Mouse (Mus musculus) forebrain, embryonic 16.5 days (tissue): ENCODE results near the gene Mindy3. TPM values are rescaled to one million over a fixed set of nuclear protein-coding genes. Genes with fewer than 3 reads are reported as not detected.

Experiments used
- ATAC-seq: fragments of 200-750 bp; cut with Nextera tagmentation; 2 replicates; pipeline ENCODE4 v1.8.0; 2017; ENCODE audit warnings: mild to moderate bottlenecking, moderate library complexity
- H3K27ac ChIP-seq: fragments of 300-500 bp; sonication (generic); 2 replicates; pipeline ENCODE4 v1.5.1; 2014; ENCODE audit warnings: low read length, control low read depth
- H3K27me3 ChIP-seq: fragments of 300-500 bp; sonication (generic); replicated peaks from 2 replicates; pipeline ENCODE4 v1.6.1; 2014; ENCODE audit warnings: low read length; ENCODE audit not compliant: control insufficient read depth, insufficient read depth
- H3K36me3 ChIP-seq: fragments of 300-500 bp; sonication (generic); 2 replicates; pipeline ENCODE4 v1.6.1; 2014; ENCODE audit not compliant: control insufficient read depth, insufficient read depth
- H3K4me1 ChIP-seq: fragments of 300-500 bp; sonication (generic); replicated peaks from 2 replicates; pipeline ENCODE4 v1.6.1; 2014; ENCODE audit warnings: low read length; ENCODE audit not compliant: control insufficient read depth, insufficient read depth
- H3K4me2 ChIP-seq: fragments of 300-500 bp; sonication (generic); 2 replicates; pipeline ENCODE4 v1.6.1; 2014; ENCODE audit warnings: mild to moderate bottlenecking, low read length, control low read depth
- H3K4me3 ChIP-seq: fragments of 300-500 bp; sonication (generic); replicated peaks from 2 replicates; pipeline ENCODE4 v1.5.1; 2014; ENCODE audit warnings: mild to moderate bottlenecking, low read length, control low read depth
- H3K9ac ChIP-seq: fragments of 300-500 bp; sonication (generic); replicated peaks from 2 replicates; pipeline ENCODE4 v1.6.1; 2014; ENCODE audit warnings: low read depth, low read length, control low read depth
- H3K9me3 ChIP-seq: fragments of 300-500 bp; sonication (generic); 2 replicates; pipeline ENCODE4 v1.6.1; 2016; ENCODE audit warnings: low read length; ENCODE audit not compliant: control insufficient read depth
- WGBS: fragments of 180-500 bp; shearing (Covaris S2); extraction: QIAGEN DNeasy Blood & Tissue Kit; methylation state at CpG from one replicate; pipeline ENCODE4 v1.1.7; 2014; 5-methylcytosine and 5-hydroxymethylcytosine counted together
- polyA plus RNA-seq: library from polyadenylated mRNA; unstranded; fragments of >200 nt; fragmentation: Nextera tagmentation; extraction: Ambion mirVana; gene quantifications from 2 replicates; pipeline ENCODE4 v1.2.1, GENCODE M21; 2015

Gene Mindy3
- polyA plus RNA-seq, 1 experiment from 2014 or later = 40.5 TPM

- Histone ChIP-seq H3K9me3 (no peaks in the 10 kb centered on the region), H3K9ac (no peak overlapping the region), H3K27ac (no peak overlapping the region), H3K36me3 (no peaks in the 10 kb centered on the region), H3K4me2 (no peak overlapping the region), H3K4me1 (no peaks in the 10 kb centered on the region), H3K4me3 (no peak overlapping the region), H3K27me3 (no peaks in the 10 kb centered on the region)
- no peak for ATAC-seq
- 37% methylated on average over 2 of the region's 2 CpGs for WGBS
Observed at GRCm38 (mm10) chr2:12380233-12380632, 39.0 kb downstream of the Mindy3 start.

- no peak overlapping the region for H3K27ac ChIP-seq
- no peak overlapping the region for H3K4me2 ChIP-seq
- H3K4me1 ChIP-seq = no peaks in the 10 kb centered on the region
- no peaks in the 10 kb centered on the region for H3K36me3 ChIP-seq
- no peaks in the 10 kb centered on the region for H3K9me3 ChIP-seq
- H3K27me3 ChIP-seq = no peaks in the 10 kb centered on the region
- no peak overlapping the region for H3K4me3 ChIP-seq
- 97% methylated on average over 5 of the region's 5 CpGs for WGBS
- ATAC-seq = no peak
- H3K9ac ChIP-seq = no peak overlapping the region
Observed at GRCm38 (mm10) chr2:12378591-12378990, 40.7 kb downstream of the Mindy3 start.

GRCm38 (mm10) chr2:12377024-12377423 lies 42.2 kb downstream of the Mindy3 start:
- H3K36me3 ChIP-seq = no peaks in the 10 kb centered on the region
- no peaks in the 10 kb centered on the region for H3K9me3 ChIP-seq
- H3K4me1 ChIP-seq = no peaks in the 10 kb centered on the region
- no peak overlapping the region for H3K9ac ChIP-seq
- ATAC-seq = no peak
- no peak overlapping the region for H3K4me3 ChIP-seq
- no peak overlapping the region for H3K27ac ChIP-seq
- WGBS = 7% methylated on average over 1 of the region's 1 CpGs
- H3K4me2 ChIP-seq = no peak overlapping the region
- H3K27me3 ChIP-seq = no peaks in the 10 kb centered on the region

GRCm38 (mm10) chr2:12372883-12373282 lies 46.4 kb downstream of the Mindy3 start:
- H3K4me3 ChIP-seq = no peak overlapping the region
- H3K9ac ChIP-seq = no peak overlapping the region
- no peaks in the 10 kb centered on the region for H3K36me3 ChIP-seq
- no peaks in the 10 kb centered on the region for H3K27me3 ChIP-seq
- H3K4me2 ChIP-seq = no peak overlapping the region
- H3K4me1 ChIP-seq = no peaks in the 10 kb centered on the region
- no peak for ATAC-seq
- H3K9me3 ChIP-seq = no peaks in the 10 kb centered on the region
- no peak overlapping the region for H3K27ac ChIP-seq
- WGBS = 98% methylated on average over 2 of the region's 2 CpGs

- no peak overlapping the region for H3K4me3 ChIP-seq
- no peaks in the 10 kb centered on the region for H3K4me1 ChIP-seq
- no peak overlapping the region for H3K4me2 ChIP-seq
- H3K27me3 ChIP-seq = no peaks in the 10 kb centered on the region
- H3K9ac ChIP-seq = no peak overlapping the region
- H3K36me3 ChIP-seq = no peaks in the 10 kb centered on the region
- ATAC-seq = no peak
- no peaks in the 10 kb centered on the region for H3K9me3 ChIP-seq
- over 99% methylated on average over 4 of the region's 4 CpGs for WGBS
- no peak overlapping the region for H3K27ac ChIP-seq
Observed at GRCm38 (mm10) chr2:12371401-12371800, 47.9 kb downstream of the Mindy3 start.

GRCm38 (mm10) chr2:12368451-12368850 lies 50.8 kb downstream of the Mindy3 start:
- Histone ChIP-seq H3K4me3 (no peak overlapping the region), H3K27me3 (no peaks in the 10 kb centered on the region), H3K4me2 (no peak overlapping the region), H3K9ac (no peak overlapping the region), H3K36me3 (peaks cover 3% of the 10 kb centered on the region; the same call in 1 of the 2 replicates), H3K9me3 (no peaks in the 10 kb centered on the region), H3K27ac (no peak overlapping the region), H3K4me1 (no peaks in the 10 kb centered on the region)
- ATAC-seq = no peak
- WGBS = 65% methylated on average over 2 of the region's 2 CpGs

GRCm38 (mm10) chr2:12368016-12368415 lies 51.3 kb downstream of the Mindy3 start:
- Histone ChIP-seq H3K27me3 (no peaks in the 10 kb centered on the region), H3K27ac (no peak overlapping the region), H3K9me3 (no peaks in the 10 kb centered on the region), H3K4me2 (no peak overlapping the region), H3K4me1 (no peaks in the 10 kb centered on the region), H3K9ac (no peak overlapping the region), H3K36me3 (peaks cover 5% of the 10 kb centered on the region), H3K4me3 (no peak overlapping the region)
- ATAC-seq = no peak
- WGBS = 56% methylated on average over 1 of the region's 1 CpGs

GRCm38 (mm10) chr2:12361310-12361709 lies 58.0 kb downstream of the Mindy3 start:
- Histone ChIP-seq H3K9ac (no peak overlapping the region), H3K4me1 (no peaks in the 10 kb centered on the region), H3K27ac (no peak overlapping the region), H3K36me3 (peaks cover 8% of the 10 kb centered on the region), H3K4me2 (no peak overlapping the region), H3K4me3 (no peak overlapping the region), H3K9me3 (no peaks in the 10 kb centered on the region), H3K27me3 (no peaks in the 10 kb centered on the region)
- ATAC-seq = no peak
- 64% methylated on average over 1 of the region's 1 CpGs for WGBS

- WGBS = 98% methylated on average over 5 of the region's 5 CpGs
- Histone ChIP-seq H3K9ac (no peak overlapping the region), H3K36me3 (peaks cover 6% of the 10 kb centered on the region), H3K9me3 (no peaks in the 10 kb centered on the region), H3K4me3 (no peak overlapping the region), H3K4me2 (no peak overlapping the region), H3K4me1 (no peaks in the 10 kb centered on the region), H3K27me3 (no peaks in the 10 kb centered on the region), H3K27ac (no peak overlapping the region)
- no peak for ATAC-seq
Observed at GRCm38 (mm10) chr2:12354837-12355236, 64.4 kb downstream of the Mindy3 start.

GRCm38 (mm10) chr2:12348914-12349313 lies 70.4 kb downstream of the Mindy3 start:
- no peaks in the 10 kb centered on the region for H3K9me3 ChIP-seq
- no peaks in the 10 kb centered on the region for H3K4me1 ChIP-seq
- no peak overlapping the region for H3K27ac ChIP-seq
- H3K4me2 ChIP-seq = no peak overlapping the region
- H3K27me3 ChIP-seq = no peaks in the 10 kb centered on the region
- H3K4me3 ChIP-seq = no peak overlapping the region
- peaks cover 5% of the 10 kb centered on the region; the same call in 1 of the 2 replicates for H3K36me3 ChIP-seq
- H3K9ac ChIP-seq = no peak overlapping the region
- ATAC-seq = no peak
- 88% methylated on average over 2 of the region's 2 CpGs for WGBS
